Mouse (Mus musculus) G1E (cell line): ENCODE results near the gene Vmn1r5. TPM values are rescaled to one million over a fixed set of nuclear protein-coding genes. Genes with fewer than 3 reads are reported as not detected.
"Not testable (repeated sequence)": the region's sequence is repeated elsewhere in the genome, so short reads cannot be mapped to it uniquely, and the experiment has no call there.

Experiments used
- ATAC-seq: 2 replicates; pipeline ENCODE4 v1.8.0; 2016; ENCODE audit warnings: mild to moderate bottlenecking; ENCODE audit not compliant: insufficient number of reproducible peaks, poor library complexity, low FRiP score, severe bottlenecking; ENCODE audit errors: extremely low read depth
- DNase-seq: peaks from one replicate; pipeline ENCODE4 v3.0.0; 2012; ENCODE audit warnings: low spot score
- H3K27me3 ChIP-seq: 2 replicates; pipeline ENCODE4 v1.6.1; 2012; ENCODE audit warnings: mild to moderate bottlenecking, low read length, inconsistent platforms; ENCODE audit not compliant: insufficient read depth
- H3K36me3 ChIP-seq: replicated peaks from 2 replicates; pipeline ENCODE3; 2012; ENCODE audit warnings: mild to moderate bottlenecking, inconsistent platforms
- H3K4me1 ChIP-seq: 2 replicates; pipeline ENCODE4 v1.6.1; 2012; ENCODE audit warnings: low read depth, low read length, inconsistent platforms, mixed read lengths; ENCODE audit not compliant: insufficient read depth
- H3K4me3 ChIP-seq: 2 replicates; pipeline ENCODE4 v1.5.1; 2012; ENCODE audit warnings: low read depth, mild to moderate bottlenecking, inconsistent platforms, low read length, moderate library complexity, mixed read lengths
- H3K9me3 ChIP-seq: replicated peaks from 2 replicates; pipeline ENCODE4 v1.6.1; 2012; ENCODE audit warnings: inconsistent platforms
- CTCF ChIP-seq: IDR thresholded peaks from 2 replicates; pipeline ENCODE4 v1.5.1; 2012; ENCODE audit warnings: low read depth, low read length, inconsistent platforms, mixed read lengths
- GATA1 ChIP-seq: IDR thresholded peaks from 2 replicates; pipeline ENCODE4 v1.6.1; 2012; ENCODE audit warnings: borderline replicate concordance, low read length, inconsistent platforms, mixed read lengths
- GATA2 ChIP-seq: IDR thresholded peaks from 2 replicates; pipeline ENCODE4 v1.6.1; 2012; ENCODE audit warnings: low read depth, low read length, inconsistent platforms, borderline replicate concordance
- POLR2AphosphoS5 ChIP-seq: IDR thresholded peaks from 2 replicates; pipeline ENCODE4 v1.6.1; 2012; ENCODE audit warnings: low read depth, low read length, inconsistent platforms; ENCODE audit not compliant: insufficient replicate concordance
- TAL1 ChIP-seq: conservative IDR thresholded peaks from 2 replicates; pipeline ENCODE4 v1.6.1; 2012; ENCODE audit warnings: low read depth, low read length, inconsistent platforms, mixed read lengths
- polyA plus RNA-seq: library from polyadenylated mRNA; stranded (reverse); fragments of >175 nt; gene quantifications from 2 replicates; pipeline ENCODE4 v1.2.3, GENCODE M21; 2012
- total RNA-seq, 2 experiments: library from RNA; stranded (forward) in 1 of 2; stranded (reverse) in 1 of 2; fragments of 200-1000 nt in 1 of 2; fragments of >200 nt in 1 of 2; fragmentation: Nextera tagmentation in 1 of 2; gene quantifications; 2 replicates each; pipeline ENCODE4 v1.2.3; 2014 to 2017

Gene Vmn1r5
- total and polyA plus RNA-seq, 3 experiments, result 0.05 TPM; not detected in 2

- DNase-seq (no peak), ATAC-seq (no peak)
These were observed 13.6 kb upstream of the Vmn1r5 start for GRCm38 (mm10) chr6:56956436-56956835.

GRCm38 (mm10) chr6:56996943-56997342 lies 26.9 kb downstream of the Vmn1r5 start, which contains the start of gene Vmn1r6:
TSS of gene Vmn1r6 (plus strand) at chr6:56997243.
- Histone ChIP-seq H3K9me3 (no peaks in the 10 kb centered on the region), H3K4me3 (no peak within 1 kb of the TSS), H3K4me1 (no peaks in the 10 kb centered on the region), H3K27me3 (no peaks in the 10 kb centered on the region), H3K36me3 (no peaks in the 10 kb centered on the region)
- ATAC-seq, result no peak
- TF ChIP-seq TAL1 (no peak), POLR2AphosphoS5 (no peak), CTCF (no peak), GATA1 (no peak), GATA2 (no peak)
- no peak for DNase-seq

More at GRCm38 (mm10) chr6:56956436-56956835, 13.6 kb upstream of the Vmn1r5 start:
- no peaks in the 10 kb centered on the region for H3K36me3 ChIP-seq
- H3K27me3 ChIP-seq, result no peaks in the 10 kb centered on the region
- no peaks in the 10 kb centered on the region for H3K4me1 ChIP-seq
- H3K9me3 ChIP-seq, result no peaks in the 10 kb centered on the region
- H3K4me3 ChIP-seq, result no peak overlapping the region
- TF ChIP-seq GATA2, result no peak
- TF ChIP-seq CTCF, result no peak
- TF ChIP-seq TAL1, result no peak
- TF ChIP-seq GATA1, result no peak
- TF ChIP-seq POLR2AphosphoS5, result no peak

DNA sequence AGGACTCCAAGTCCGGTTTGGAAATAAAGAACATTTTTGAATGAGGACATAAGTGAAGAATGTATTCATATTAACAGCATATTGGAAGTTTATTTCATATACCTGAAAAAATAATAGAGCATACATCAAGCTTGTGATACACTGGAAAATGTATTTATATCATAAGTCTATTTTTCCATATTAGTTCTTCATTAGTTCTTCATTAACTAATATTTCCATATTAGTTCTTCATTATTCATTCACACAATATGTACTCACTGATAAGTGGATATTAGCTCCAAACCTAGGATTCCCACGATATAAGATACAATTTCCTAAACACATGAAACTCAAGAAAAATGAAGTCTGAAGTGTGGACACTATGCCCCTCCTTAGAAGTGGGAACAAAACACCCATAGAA lies 55.2 kb downstream of the Vmn1r5 start, which contains the start of gene Vmn1r7:
TSS of gene Vmn1r7 (minus strand) at position 101 of the 400 bp plus-strand sequence.
- H3K4me1 ChIP-seq, DNase-seq, H3K27me3 ChIP-seq, H3K9me3 ChIP-seq, ATAC-seq, H3K36me3 ChIP-seq, H3K4me3 ChIP-seq: not testable (repeated sequence)

GRCm38 (mm10) chr6:57031984-57032383 lies 61.9 kb downstream of the Vmn1r5 start, which contains the start of gene Vmn1r8:
TSS of gene Vmn1r8 (plus strand) at chr6:57032284.
- H3K4me3 ChIP-seq, result no peak within 1 kb of the TSS
- H3K9me3 ChIP-seq, result no peaks in the 10 kb centered on the region
- no peak for DNase-seq
- TF ChIP-seq POLR2AphosphoS5 (no peak), GATA2 (no peak), CTCF (no peak), TAL1 (no peak), GATA1 (no peak)
- no peak for ATAC-seq
- H3K4me1 ChIP-seq, result no peaks in the 10 kb centered on the region
- no peaks in the 10 kb centered on the region for H3K27me3 ChIP-seq
- no peaks in the 10 kb centered on the region for H3K36me3 ChIP-seq

DNA sequence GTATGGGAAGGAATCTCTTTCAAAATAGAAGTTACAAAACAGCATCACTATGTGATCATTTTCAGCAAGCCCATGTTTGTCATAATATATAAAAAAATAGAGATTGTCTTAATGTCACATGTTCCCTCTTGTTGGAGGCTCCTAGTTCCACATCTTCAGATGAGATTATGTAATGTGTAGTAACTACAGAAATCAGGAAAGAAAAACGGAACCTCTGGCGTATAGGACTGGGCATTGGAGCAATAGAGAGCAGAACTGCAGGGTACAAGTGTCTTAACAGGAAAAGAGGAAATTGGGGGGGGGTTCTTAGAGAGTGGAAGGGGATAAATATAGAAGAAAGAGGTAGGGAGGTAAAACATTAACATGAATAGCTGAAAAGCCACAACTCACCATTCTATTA lies 64.6 kb downstream of the Vmn1r5 start:
- H3K36me3 ChIP-seq, result no peaks in the 10 kb centered on the region
- no peaks in the 10 kb centered on the region for H3K4me1 ChIP-seq
- no peak for DNase-seq
- H3K4me3 ChIP-seq, result no peak overlapping the region
- 0 out of 2 replicates have a peak, but pooled peaks cover 2% of the 10 kb centered on the region for H3K27me3 ChIP-seq
- no peak for TF ChIP-seq GATA2
- TF ChIP-seq CTCF, result no peak
- TF ChIP-seq TAL1, result no peak
- no peak for TF ChIP-seq POLR2AphosphoS5
- TF ChIP-seq GATA1, result no peak
- no peak for ATAC-seq
- H3K9me3 ChIP-seq, result no peaks in the 10 kb centered on the region

Other genes with a start within 250 kb of the Vmn1r5 start
- 42.9 and 48.5 TPM in 2 replicates for gene Kbtbd2, start 172.5 kb upstream of the Vmn1r5 start, total RNA-seq (2014; fragmentation: Nextera tagmentation)
- gene Kbtbd2, start 172.5 kb upstream of the Vmn1r5 start, total RNA-seq (2017), result 44.8 and 53.5 TPM in 2 replicates
- gene Kbtbd2, start 172.5 kb upstream of the Vmn1r5 start, polyA plus RNA-seq, result 3.0 and 3.8 TPM in 2 replicates
- gene Fkbp9, start 138.2 kb upstream of the Vmn1r5 start, total RNA-seq (2014; fragmentation: Nextera tagmentation), result not detected in 2 replicates
- 0.05 and 0.06 TPM in 2 replicates for gene Fkbp9, start 138.2 kb upstream of the Vmn1r5 start, total RNA-seq (2017)
- not detected in 2 replicates for gene Fkbp9, start 138.2 kb upstream of the Vmn1r5 start, polyA plus RNA-seq
- 274 and 280 TPM in 2 replicates for gene Nt5c3, start 46.3 kb upstream of the Vmn1r5 start, total RNA-seq (2014; fragmentation: Nextera tagmentation)
- gene Nt5c3, start 46.3 kb upstream of the Vmn1r5 start, total RNA-seq (2017), result 292 and 317 TPM in 2 replicates
- gene Nt5c3, start 46.3 kb upstream of the Vmn1r5 start, polyA plus RNA-seq, result 120 and 122 TPM in 2 replicates
- gene Vmn1r4, start 46.3 kb upstream of the Vmn1r5 start, total RNA-seq (2014; fragmentation: Nextera tagmentation), result 2.6 TPM in 1 of 2 replicates, not detected in the other
- gene Vmn1r4, start 46.3 kb upstream of the Vmn1r5 start, total RNA-seq (2017), result 0.87 and 1.9 TPM in 2 replicates
- gene Vmn1r4, start 46.3 kb upstream of the Vmn1r5 start, polyA plus RNA-seq, result not detected in 2 replicates
- not detected in 2 replicates for gene Vmn1r6, start 27.0 kb downstream of the Vmn1r5 start, total RNA-seq (2014; fragmentation: Nextera tagmentation)
- 0.05 and 0.06 TPM in 2 replicates for gene Vmn1r6, start 27.0 kb downstream of the Vmn1r5 start, total RNA-seq (2017)
- not detected in 2 replicates for gene Vmn1r6, start 27.0 kb downstream of the Vmn1r5 start, polyA plus RNA-seq
- not detected in 2 replicates for gene Vmn1r7, start 55.1 kb downstream of the Vmn1r5 start, total RNA-seq (2014; fragmentation: Nextera tagmentation)
- 0.23 and 0.38 TPM in 2 replicates for gene Vmn1r7, start 55.1 kb downstream of the Vmn1r5 start, total RNA-seq (2017)
- not detected in 2 replicates for gene Vmn1r7, start 55.1 kb downstream of the Vmn1r5 start, polyA plus RNA-seq
- not detected in 2 replicates for gene Vmn1r8, start 62.0 kb downstream of the Vmn1r5 start, total RNA-seq (2014; fragmentation: Nextera tagmentation)
- gene Vmn1r8, start 62.0 kb downstream of the Vmn1r5 start, total RNA-seq (2017), result 0.16 TPM in 1 of 2 replicates, not detected in the other
- not detected in 2 replicates for gene Vmn1r8, start 62.0 kb downstream of the Vmn1r5 start, polyA plus RNA-seq
- not detected in 2 replicates for gene Vmn1r9, start 96.5 kb downstream of the Vmn1r5 start, total RNA-seq (2014; fragmentation: Nextera tagmentation)
- 0.06 and 0.76 TPM in 2 replicates for gene Vmn1r9, start 96.5 kb downstream of the Vmn1r5 start, total RNA-seq (2017)
- not detected in 2 replicates for gene Vmn1r9, start 96.5 kb downstream of the Vmn1r5 start, polyA plus RNA-seq
- gene Vmn1r10, start 139.2 kb downstream of the Vmn1r5 start, total RNA-seq (2014; fragmentation: Nextera tagmentation), result not detected in 2 replicates
- 0.12 TPM in 1 of 2 replicates, not detected in the other for gene Vmn1r10, start 139.2 kb downstream of the Vmn1r5 start, total RNA-seq (2017)
- not detected in 2 replicates for gene Vmn1r10, start 139.2 kb downstream of the Vmn1r5 start, polyA plus RNA-seq
- gene Vmn1r11, start 163.2 kb downstream of the Vmn1r5 start, total RNA-seq (2014; fragmentation: Nextera tagmentation), result not detected in 2 replicates
- 0.12 TPM in 1 of 2 replicates, not detected in the other for gene Vmn1r11, start 163.2 kb downstream of the Vmn1r5 start, total RNA-seq (2017)
- not detected in 2 replicates for gene Vmn1r11, start 163.2 kb downstream of the Vmn1r5 start, polyA plus RNA-seq
- not detected in 2 replicates for gene Vmn1r12, start 186.6 kb downstream of the Vmn1r5 start, total RNA-seq (2014; fragmentation: Nextera tagmentation)
- gene Vmn1r12, start 186.6 kb downstream of the Vmn1r5 start, total RNA-seq (2017), result under 0.01 and 0.05 TPM in 2 replicates
- not detected in 2 replicates for gene Vmn1r12, start 186.6 kb downstream of the Vmn1r5 start, polyA plus RNA-seq
- gene Vmn1r13, start 233.0 kb downstream of the Vmn1r5 start, total RNA-seq (2014; fragmentation: Nextera tagmentation), result not detected in 2 replicates
- under 0.01 and 0.33 TPM in 2 replicates for gene Vmn1r13, start 233.0 kb downstream of the Vmn1r5 start, total RNA-seq (2017)
- gene Vmn1r13, start 233.0 kb downstream of the Vmn1r5 start, polyA plus RNA-seq, result not detected in 2 replicates